Mouse (Mus musculus): Measurements from ENCODE around the gene Gm3646. TPM values are rescaled to one million over a fixed set of nuclear protein-coding genes. Genes with fewer than 3 reads are reported as not detected.

Gene Gm3646
- polyA plus RNA-seq (2012; fragmentation: generic; extraction: Trizol): not detected

GRCm38 (mm10) chr1:39805243-39805979 lies at the start of gene Gm3646:
Gene Gm3646 (minus strand): TSS chr1:39805332.

Other genes starting within 250 kb of the Gm3646 start
- 1 to 10 TPM; 2.9 to 9.1 TPM for gene Rnf149, start 227.9 kb downstream of the Gm3646 start, polyA plus RNA-seq (2012; fragmentation: generic; extraction: Trizol)
- gene Creg2, start 153.9 kb downstream of the Gm3646 start, polyA plus RNA-seq (2012; fragmentation: generic; extraction: Trizol): not detected
- not detected for gene Rfx8, start 84.3 kb downstream of the Gm3646 start, polyA plus RNA-seq (2012; fragmentation: generic; extraction: Trizol)
- 10 to 100 TPM; 16.3 to 68.9 TPM for gene Map4k4, start 95.6 kb upstream of the Gm3646 start, polyA plus RNA-seq (2012; fragmentation: generic; extraction: Trizol)